Mouse (Mus musculus) activated CD4-positive, CD25-positive, alpha-beta regulatory T cell, adult 4 months (primary cell): ENCODE data around the gene Clcn2. TPM values are rescaled to one million over a fixed set of nuclear protein-coding genes. Genes with fewer than 3 reads are reported as not detected.
"Not testable (repeated sequence)": the region's sequence is repeated elsewhere in the genome, so short reads cannot be mapped to it uniquely, and the experiment has no call there.

Experiments used
- ATAC-seq: one replicate; pipeline ENCODE4 v1.8.0; 2017
- polyA plus RNA-seq, 2 experiments: library from polyadenylated mRNA; unstranded; fragments of 100-300 nt; shearing (Covaris generic); gene quantifications; one replicate each; pipeline ENCODE4 v1.2.1; 2017

Gene Clcn2
- polyA plus RNA-seq, 2 experiments from 2014 or later, result 1.3 to 2.0 TPM

GRCm38 (mm10) chr16:20700036-20700435 lies 17.5 kb downstream of the Clcn2 start:
- ATAC-seq, result no peak

GRCm38 (mm10) chr16:20699266-20699665 lies 18.3 kb downstream of the Clcn2 start:
- ATAC-seq, result no peak

- peak; percentile 4 for ATAC-seq
Observed at GRCm38 (mm10) chr16:20695622-20696323, 21.8 kb downstream of the Clcn2 start.

DNA sequence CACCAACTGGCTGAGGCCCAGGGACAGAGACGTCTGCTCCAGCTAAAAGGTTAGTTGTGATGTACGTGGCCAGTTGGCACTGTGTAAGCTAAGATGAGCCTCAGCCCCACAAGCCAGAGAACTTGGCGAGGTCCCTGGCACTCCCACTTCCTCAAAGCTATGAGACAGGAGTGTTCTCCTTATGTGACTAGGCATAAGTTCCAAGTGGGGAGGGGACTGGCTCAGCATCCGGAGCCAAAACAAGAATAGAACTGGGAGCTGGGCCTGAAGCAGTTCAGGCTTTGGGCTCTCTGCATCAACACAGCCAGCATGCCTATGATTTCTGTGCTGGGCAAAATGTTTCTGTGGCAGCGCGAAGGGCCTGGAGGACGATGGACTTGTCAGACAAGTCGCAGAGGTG lies 22.8 kb downstream of the Clcn2 start:
- no peak for ATAC-seq

DNA sequence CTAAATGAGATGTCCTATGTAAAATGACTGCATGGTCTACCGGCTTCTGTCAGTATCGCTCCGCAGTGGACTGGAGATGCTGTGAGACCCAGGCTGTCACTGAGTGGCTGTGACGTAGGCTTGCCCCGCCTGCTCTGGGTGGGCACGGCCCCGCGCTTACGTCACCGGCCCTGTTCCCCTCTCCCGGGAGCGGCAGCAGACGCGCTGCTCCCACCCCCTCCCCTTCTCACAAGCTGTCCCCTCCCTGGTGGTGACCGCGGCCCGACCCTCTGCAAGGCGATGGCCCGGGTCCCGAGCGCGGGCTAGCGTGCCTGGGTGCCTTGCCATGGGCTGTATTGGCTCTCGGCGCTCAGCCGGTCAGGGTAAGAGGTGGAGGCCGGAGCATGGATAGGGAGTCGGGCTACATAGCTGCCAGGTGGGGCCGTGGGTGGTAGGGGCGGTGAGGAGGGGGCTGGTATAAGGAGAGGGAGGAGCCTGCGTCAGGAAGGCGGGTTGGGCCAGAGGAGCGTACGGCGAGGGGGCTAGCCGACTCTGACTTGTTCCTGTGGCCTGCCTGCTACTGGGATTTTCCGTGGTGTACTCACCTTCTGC lies 24.3 kb downstream of the Clcn2 start, which contains the start of gene Fam131a:
Gene Fam131a, plus strand, starts transcription at position 131 of the 591 bp plus-strand sequence.
- peak; percentile 80 for ATAC-seq

DNA sequence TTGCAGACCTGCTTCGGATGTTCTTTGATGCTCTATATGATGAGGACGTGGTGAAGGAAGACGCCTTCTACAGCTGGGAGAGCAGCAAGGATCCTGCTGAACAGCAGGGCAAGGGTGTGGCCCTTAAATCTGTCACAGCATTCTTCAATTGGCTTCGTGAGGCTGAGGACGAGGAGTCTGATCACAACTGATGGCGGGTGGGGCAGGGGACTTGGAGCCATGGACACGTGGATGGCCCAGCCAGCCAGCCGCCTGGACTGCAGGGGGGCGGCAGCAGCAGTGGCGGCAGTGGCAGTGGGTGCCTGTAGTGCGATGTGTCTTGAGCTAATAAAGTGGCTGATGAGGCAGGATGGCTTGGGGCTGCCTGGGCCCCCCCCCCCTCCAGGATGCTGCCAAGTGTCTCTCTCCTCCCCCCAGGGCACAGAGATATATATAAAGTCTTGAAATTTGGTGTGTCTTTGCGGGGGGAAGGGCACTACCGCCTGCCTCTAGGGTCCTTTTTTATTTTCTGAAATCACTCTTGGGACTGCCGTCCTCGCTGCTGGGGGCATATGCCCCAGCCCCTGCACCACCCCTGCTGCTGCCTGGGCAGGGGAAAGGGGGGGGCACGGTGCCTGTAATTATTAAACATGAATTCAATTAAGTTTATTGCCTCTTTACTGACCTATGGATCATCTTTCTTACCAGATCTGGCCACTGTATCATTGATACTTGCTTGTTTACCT lies 25.1 kb downstream of the Clcn2 start:
- ATAC-seq, result no peak

- ATAC-seq, result no peak
Observed at GRCm38 (mm10) chr16:20691617-20692016, 25.9 kb downstream of the Clcn2 start.

DNA sequence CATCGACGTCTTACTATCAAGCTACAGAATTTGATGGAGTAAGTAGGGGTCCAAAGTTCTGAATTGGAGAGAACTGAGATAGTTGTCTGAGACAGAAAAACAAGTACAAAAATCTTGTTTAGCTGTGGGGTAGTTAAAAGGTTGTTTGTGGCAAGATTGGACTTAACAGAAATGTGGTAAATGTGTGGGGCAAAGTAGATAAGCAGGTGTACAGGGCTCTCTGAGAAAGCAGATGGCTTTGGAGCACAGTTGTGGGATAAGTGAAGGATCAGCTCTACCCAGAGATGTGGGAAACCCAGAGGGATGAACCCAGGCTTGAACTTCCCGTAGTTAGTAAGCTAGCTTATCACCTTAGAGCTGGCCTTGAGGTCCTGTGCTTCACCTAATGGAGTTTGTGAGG lies 26.8 kb downstream of the Clcn2 start:
- no peak for ATAC-seq

- no peak for ATAC-seq
Observed at GRCm38 (mm10) chr16:20677974-20678675, 39.4 kb downstream of the Clcn2 start.

- ATAC-seq, result no peak
Observed at GRCm38 (mm10) chr16:20677380-20677779, 40.2 kb downstream of the Clcn2 start.

- no peak for ATAC-seq
Observed at GRCm38 (mm10) chr16:20676702-20677101, 40.8 kb downstream of the Clcn2 start.

- ATAC-seq, result no peak
Observed at GRCm38 (mm10) chr16:20675213-20675612, 42.3 kb downstream of the Clcn2 start.

- ATAC-seq, result peak; percentile 17
Observed at GRCm38 (mm10) chr16:20673706-20674303, 43.7 kb downstream of the Clcn2 start.

DNA sequence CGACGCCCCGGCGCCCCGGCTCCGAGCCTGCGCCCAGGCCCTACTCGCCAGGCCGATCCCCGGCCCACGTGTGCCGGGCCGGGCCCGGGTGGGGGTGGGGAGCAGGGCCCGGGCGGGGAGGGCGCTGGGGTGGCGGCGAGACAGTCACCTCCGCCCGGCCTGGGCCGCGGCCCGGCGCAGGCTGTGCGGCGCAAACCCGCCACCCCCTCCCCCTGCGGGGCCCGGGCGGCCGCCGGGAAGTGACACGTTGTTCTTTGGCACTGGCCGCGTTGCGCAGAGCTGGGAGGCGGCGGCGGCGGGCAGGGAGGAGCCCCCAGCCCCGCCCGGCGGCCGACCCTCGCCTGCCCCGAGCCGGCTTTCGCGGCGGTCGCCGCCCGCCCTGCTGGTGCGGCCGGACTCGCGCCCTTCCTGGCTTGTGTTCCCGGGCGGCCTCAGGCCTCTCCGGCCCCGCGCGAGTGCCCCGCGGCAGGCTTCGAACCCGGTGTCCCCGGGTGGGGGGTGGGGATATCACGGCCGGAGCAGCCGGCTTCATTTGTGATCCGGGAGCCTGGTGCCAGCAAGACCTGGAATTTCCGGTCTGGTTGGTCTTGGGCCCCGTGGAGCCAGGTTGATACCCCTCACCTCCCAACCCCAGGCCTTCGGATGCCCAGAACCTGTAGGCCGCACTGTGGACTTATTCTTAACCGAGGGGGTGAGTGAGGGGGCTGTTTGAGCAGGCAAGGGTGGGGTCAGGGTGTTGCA lies 44.4 kb downstream of the Clcn2 start:
- ATAC-seq, result peak; percentile 31

DNA sequence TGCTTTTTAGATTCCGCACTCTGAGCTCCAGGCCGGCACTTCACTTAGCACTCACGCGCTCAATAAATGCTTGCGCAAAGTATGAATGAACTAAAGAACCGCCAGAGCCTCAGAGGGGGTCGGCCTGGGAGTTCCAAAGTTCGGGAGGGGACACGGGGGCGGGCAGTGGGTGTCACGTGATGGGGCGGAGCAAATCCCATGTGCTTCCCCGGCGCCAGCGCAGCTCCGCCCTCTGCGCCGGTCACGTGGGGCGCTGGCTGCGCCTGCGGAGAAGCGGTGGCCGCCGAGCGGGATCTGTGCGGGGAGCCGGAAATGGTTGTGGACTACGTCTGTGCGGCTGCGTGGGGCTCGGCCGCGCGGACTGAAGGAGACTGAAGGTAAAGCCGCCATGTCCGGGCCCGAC lies 45.0 kb downstream of the Clcn2 start:
- ATAC-seq, result peak; percentile 92

GRCm38 (mm10) chr16:20671886-20672285 lies 45.7 kb downstream of the Clcn2 start:
- ATAC-seq, result no peak

DNA sequence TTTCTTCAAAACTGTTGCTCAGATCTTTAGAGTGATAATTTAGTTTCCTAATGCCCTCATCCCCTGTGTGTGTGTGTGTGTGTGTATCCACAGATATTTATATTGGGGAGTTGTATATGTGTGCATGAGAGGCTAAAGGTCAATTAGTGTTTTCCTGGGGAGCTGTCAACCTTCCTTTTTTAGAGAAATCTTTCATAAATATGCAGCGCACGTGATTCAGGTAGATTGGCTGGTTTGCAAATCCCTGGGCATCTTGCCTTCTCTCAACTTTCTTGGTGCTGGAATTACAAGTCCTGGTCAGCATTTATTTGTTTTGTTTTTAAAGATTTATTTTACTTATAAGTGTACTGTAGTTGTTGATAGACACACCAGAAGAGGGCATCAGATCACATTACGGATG lies 47.3 kb downstream of the Clcn2 start:
- ATAC-seq, result no peak

DNA sequence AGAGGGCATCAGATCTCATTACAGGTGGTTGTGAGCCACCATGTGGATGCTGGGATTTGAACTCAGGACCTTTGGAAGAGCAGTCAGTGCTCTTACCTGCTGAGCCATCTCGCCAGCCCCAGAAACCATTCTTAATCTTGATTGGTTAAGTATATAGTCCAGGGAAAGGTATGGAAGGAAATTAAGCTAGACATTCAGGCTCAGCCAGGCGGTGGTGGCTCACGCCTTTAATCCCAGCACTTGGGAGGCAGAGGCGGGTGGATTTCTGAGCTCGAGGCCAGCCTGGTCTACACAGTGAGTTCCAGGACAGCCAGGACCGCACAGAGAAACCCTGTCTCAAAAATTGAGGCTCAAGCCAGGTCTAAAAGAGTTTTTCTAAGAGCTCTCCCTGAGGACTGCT lies 49.5 kb downstream of the Clcn2 start, which contains the start of gene Eif4g1:
Gene Eif4g1, plus strand, starts transcription at position 301 of the 400 bp plus-strand sequence.
- not testable (repeated sequence) for ATAC-seq

DNA sequence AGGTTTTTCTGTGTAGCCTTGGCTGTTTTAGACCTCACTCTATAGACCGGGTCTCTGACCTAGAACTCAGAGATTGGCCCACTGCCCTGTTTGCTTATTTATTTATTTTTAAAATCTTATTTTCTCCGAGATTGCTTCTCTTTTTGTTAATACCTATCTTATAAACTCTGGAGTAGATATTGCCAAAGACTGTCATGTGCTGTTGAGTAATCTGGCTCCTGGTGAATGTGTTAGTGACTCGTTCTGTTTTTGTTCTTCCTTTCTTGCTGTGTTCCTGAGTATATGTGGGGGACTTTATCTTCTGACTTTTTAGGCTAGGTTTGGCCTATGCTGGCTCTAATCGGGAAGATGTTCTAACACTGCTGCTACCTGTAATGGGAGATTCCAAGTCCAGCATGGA lies 59.9 kb downstream of the Clcn2 start:
- no peak for ATAC-seq

DNA sequence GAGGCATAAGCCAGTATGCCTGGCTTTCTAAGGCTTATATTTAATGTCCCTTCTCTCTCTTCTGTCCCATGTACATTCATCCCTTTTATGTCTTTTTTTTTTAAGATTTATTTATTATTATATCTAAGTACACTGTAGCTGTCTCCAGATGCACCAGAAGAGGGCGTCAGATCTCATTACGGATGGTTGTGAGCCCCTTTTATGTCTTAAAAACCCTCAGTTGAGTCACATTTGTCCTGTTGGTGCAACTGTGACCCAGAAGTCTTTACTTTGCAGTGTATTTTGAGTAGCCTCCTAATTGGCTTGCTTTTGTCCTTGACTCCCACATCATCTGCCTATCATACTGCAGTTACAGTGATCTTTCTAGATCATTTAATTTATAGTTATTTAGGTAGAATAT lies 64.2 kb downstream of the Clcn2 start:
- no peak for ATAC-seq
